Mouse (Mus musculus): ENCODE measurements around the gene Cd247. TPM values are rescaled to one million over a fixed set of nuclear protein-coding genes. Genes with fewer than 3 reads are reported as not detected.
A peak's percentile ranks its signal among the peaks of the same experiment; 100 is the strongest.

Gene Cd247
- polyA plus RNA-seq, 1 experiment from 2014 or later, result 1.5 TPM

DNA sequence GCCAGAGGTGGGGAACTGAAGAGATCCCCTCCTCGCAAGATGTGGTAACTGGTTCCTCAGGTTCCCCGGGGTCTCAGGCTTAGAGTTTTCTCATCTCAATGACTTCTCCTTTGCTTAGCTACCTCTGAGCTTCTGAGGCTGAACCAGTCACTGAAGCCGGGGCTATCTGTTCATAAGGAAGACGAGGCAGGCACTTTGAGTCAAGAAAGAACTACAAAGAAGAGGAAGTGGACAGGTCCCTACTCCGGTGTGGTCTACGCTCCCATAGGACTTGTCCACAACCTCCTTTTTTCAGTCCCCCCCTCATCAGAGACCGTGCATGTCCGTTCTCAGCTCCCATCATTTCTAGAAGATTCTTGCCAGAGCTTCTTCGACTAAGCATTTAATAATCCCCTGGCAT, 7.1 kb upstream of the Cd247 start:
- Histone ChIP-seq H3K9ac (no peak overlapping the region), H3K27me3 (peaks cover 57% of the 10 kb centered on the region), H3K9me3 (replicated peaks) (no peaks in the 10 kb centered on the region), H3K4me3 (no peak overlapping the region), H3K4me1 (peaks cover 13% of the 10 kb centered on the region), H3K36me3 (no peaks in the 10 kb centered on the region), H3K27ac (no peak overlapping the region), H3K4me2 (replicated peaks) (no peak overlapping the region)
- WGBS, result 83% methylated on average over 9 of the region's 9 CpGs
- no peak for ATAC-seq (ENCODE audit: low FRiP score)

DNA sequence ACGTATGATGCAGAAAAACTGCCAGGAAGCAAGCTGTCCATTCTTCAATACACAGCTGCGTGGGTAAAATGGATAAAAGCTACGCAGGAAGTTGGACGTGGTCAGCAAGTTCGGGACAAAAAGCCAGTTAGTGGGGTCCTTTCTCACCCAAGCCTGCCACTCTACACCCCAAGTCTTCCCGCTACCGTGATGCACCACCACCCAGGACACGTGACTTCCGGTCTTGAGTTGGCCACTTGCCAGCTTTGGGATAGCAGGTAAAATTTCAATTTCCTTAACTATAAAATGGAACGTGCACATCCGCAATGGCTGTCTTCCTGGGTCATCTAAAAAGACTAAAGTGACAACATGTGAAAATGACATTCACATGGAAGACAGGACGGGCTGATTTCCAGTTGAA, 6.6 kb upstream of the Cd247 start:
- Histone ChIP-seq H3K9me3 (replicated peaks) (no peaks in the 10 kb centered on the region), H3K36me3 (no peaks in the 10 kb centered on the region), H3K27ac (no peak overlapping the region), H3K4me3 (no peak overlapping the region), H3K27me3 (peaks cover 55% of the 10 kb centered on the region), H3K4me2 (replicated peaks) (no peak overlapping the region), H3K4me1 (peaks cover 15% of the 10 kb centered on the region), H3K9ac (no peak overlapping the region)
- 91% methylated on average over 12 of the region's 12 CpGs for WGBS
- ATAC-seq (ENCODE audit: low FRiP score), result no peak

DNA sequence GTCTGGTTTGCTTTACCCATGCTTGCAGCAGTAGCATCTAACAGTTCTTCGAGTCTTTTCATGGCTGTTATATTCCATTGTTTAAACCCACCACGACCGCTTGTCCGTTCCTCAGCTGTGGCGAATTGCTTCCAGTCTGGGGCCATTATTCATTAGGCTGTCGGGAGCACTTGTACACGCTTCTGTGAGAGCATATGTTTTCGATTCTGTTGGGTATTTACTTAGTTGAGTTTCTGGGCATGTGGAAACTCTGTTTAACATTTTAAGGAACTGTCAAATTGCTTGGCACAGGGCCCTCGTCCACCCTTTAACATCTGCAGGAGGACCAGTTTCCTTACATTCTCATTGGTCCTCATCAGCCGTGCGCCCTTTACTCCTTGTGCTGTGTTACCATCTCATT, 2.2 kb upstream of the Cd247 start:
- ATAC-seq (ENCODE audit: low FRiP score), result peak; percentile 79
- Histone ChIP-seq H3K27ac (no peak overlapping the region; the same call in 1 of the 2 replicates), H3K27me3 (peaks cover 58% of the 10 kb centered on the region), H3K9me3 (replicated peaks) (no peaks in the 10 kb centered on the region), H3K4me1 (peaks cover 4% of the 10 kb centered on the region; the same call in 1 of the 2 replicates), H3K9ac (no peak overlapping the region), H3K36me3 (no peaks in the 10 kb centered on the region), H3K4me2 (replicated peaks) (peak overlapping the region; percentile 7), H3K4me3 (no peak overlapping the region)
- 23% methylated on average over 11 of the region's 11 CpGs for WGBS

DNA sequence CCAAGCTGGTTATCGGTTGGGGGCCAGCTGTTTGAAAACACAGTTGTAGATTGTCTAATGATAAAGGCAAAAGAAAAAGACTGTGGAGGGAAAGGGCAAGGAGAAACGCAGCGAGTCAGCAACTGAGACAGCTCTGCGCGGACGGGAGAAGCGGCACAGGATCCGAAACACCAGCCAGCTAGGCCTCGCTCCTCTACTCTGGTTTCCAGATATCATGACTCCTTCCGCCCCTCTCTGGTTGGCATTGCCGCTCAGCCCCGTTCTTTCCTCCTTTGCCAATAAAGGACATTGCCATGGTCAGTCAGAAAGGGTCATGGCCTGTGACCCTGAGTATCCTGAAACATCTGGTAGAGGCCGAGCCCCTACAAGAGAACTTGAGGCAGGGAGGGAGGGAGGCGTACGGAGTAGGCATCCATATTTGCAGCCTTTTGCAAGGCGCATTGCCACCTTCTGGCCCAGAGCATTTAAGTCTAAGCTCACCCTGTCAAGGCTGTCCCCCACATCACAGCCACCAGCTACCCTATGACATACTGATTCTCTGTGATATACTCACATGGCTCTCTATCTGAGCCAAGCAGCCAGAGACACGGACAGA, 682 bp downstream of the Cd247 start:
- Histone ChIP-seq H3K9ac (no peak overlapping the region), H3K36me3 (no peaks in the 10 kb centered on the region), H3K4me2 (replicated peaks) (no peak overlapping the region), H3K27me3 (peaks cover 42% of the 10 kb centered on the region), H3K9me3 (replicated peaks) (no peaks in the 10 kb centered on the region), H3K4me1 (peaks cover 4% of the 10 kb centered on the region; the same call in 1 of the 2 replicates), H3K4me3 (no peak overlapping the region), H3K27ac (no peak overlapping the region)
- WGBS, result 74% methylated on average over 17 of the region's 17 CpGs
- ATAC-seq (ENCODE audit: low FRiP score), result no peak

DNA sequence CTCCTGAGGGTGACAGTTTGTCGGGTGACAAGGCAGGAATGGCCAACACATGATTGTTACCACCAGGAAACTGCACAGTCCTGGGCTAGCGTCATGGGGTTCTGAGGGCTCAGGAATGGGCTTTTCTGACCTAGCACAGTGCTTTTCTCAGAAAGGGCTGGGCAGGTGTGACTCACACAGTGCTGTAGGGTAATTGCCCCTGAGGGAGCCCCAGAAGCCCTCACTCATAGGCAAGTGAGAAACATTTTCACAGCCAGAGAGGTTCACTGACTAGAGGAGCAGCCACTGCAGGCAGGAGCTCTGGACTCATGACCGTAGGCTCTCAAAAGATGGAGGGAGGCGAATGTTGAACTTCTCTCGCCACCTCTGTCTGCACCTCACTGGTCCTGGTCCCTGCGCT, 1.5 kb downstream of the Cd247 start:
- H3K27ac ChIP-seq, result no peak overlapping the region
- no peak overlapping the region for H3K9ac ChIP-seq
- no peaks in the 10 kb centered on the region for H3K9me3 ChIP-seq (replicated peaks)
- H3K27me3 ChIP-seq, result peaks cover 41% of the 10 kb centered on the region
- peaks cover 4% of the 10 kb centered on the region; the same call in 1 of the 2 replicates for H3K4me1 ChIP-seq
- no peak overlapping the region for H3K4me2 ChIP-seq (replicated peaks)
- no peak overlapping the region for H3K4me3 ChIP-seq
- no peaks in the 10 kb centered on the region for H3K36me3 ChIP-seq
- 86% methylated on average over 6 of the region's 6 CpGs for WGBS
- ATAC-seq (ENCODE audit: low FRiP score), result no peak

DNA sequence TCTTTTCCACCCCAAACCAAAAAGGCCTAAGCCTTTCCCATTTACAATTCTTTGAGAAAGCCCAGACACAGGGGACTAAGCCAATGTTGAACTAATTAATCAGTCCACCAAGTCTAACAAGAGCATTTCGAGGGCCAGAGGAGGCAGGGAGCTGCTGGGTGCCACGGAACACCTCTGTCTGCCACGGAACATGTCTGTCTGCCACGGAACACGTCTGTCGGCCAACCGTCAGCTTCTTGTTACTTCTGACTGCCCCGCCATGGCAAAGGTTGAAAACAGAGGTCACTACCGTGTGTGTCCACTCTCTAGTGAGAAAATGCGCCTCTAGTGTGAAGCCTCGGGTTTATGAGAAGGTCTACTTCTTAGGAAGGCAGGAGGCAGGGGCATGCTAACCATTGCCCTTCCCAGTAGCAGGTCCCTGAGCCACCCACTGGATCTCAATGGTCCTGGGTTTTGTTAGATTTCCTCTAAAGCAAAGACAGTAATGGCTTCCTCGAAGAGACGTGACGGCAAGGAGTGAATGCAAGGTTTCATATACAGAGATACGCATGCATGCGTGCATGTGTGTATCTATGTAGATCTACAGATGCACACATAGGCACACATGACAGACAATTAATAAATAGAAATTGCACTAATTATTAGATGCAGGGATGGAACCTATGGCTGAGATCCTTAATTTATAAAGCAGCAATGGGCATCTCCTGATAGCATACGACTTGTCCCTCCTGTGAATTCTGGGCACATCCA, 2.2 kb downstream of the Cd247 start:
- H3K9ac ChIP-seq, result no peak overlapping the region
- H3K4me2 ChIP-seq (replicated peaks), result no peak overlapping the region
- H3K27ac ChIP-seq, result no peak overlapping the region
- no peaks in the 10 kb centered on the region for H3K9me3 ChIP-seq (replicated peaks)
- peaks cover 4% of the 10 kb centered on the region; the same call in 1 of the 2 replicates for H3K4me1 ChIP-seq
- no peaks in the 10 kb centered on the region for H3K36me3 ChIP-seq
- 91% methylated on average over 17 of the region's 17 CpGs for WGBS
- no peak overlapping the region for H3K4me3 ChIP-seq
- H3K27me3 ChIP-seq, result peaks cover 41% of the 10 kb centered on the region
- no peak for ATAC-seq (ENCODE audit: low FRiP score)

DNA sequence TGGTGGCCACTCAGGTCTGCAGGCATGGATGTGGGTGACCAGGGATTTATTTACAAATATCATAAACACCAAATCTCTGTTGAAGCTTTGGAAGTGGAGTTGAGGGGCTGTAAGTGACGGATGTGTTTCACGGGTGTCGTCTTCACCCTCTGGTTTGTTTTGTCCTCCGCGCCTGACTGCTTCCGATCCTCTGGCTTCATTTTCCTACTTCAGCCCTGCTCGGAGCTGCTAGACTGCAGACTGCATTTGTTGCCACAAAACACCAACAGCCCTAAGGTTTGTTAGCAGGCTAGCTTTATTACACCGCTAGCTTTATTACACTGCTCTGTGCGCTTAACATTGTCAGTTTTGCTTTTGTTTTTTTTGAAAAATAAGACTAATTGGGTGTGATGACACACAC, 2.9 kb downstream of the Cd247 start:
- 74% methylated on average over 9 of the region's 9 CpGs for WGBS
- no peaks in the 10 kb centered on the region for H3K9me3 ChIP-seq (replicated peaks)

DNA sequence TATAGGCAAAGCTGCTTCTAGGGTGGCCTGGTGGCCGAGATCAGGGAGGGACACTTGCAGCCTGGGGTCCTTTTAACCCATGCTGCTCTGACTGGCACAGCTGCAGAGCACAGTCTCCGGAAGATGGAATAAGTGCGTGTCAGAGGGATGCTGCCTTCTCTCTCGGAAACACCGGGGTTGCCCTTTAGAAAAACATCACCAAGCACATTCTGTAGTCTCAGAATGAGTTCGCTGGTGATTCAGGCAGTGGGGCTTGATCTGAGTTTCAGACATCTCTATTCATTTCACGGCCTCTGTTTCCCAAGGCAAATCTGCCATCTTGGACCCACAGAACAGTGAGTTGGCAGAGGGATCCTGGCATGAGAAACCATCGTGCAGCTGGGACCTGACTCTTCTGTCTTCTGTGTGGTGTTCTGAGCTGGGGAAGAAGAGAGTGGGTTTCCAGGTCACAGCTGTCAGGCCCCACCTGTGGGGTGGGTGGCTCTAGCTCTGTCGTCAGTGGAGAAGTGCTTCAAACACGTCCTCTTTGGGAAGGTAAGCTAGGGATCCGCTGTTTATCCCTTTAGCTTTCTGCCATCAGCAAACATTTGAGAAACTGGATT, 13.3 kb downstream of the Cd247 start:
- H3K9ac ChIP-seq, result no peak overlapping the region
- H3K27me3 ChIP-seq, result no peaks in the 10 kb centered on the region
- no peaks in the 10 kb centered on the region for H3K36me3 ChIP-seq
- WGBS, result 79% methylated on average over 11 of the region's 11 CpGs
- no peak for ATAC-seq (ENCODE audit: low FRiP score)
- H3K4me1 ChIP-seq, result no peaks in the 10 kb centered on the region
- no peak overlapping the region for H3K4me2 ChIP-seq (replicated peaks)
- H3K9me3 ChIP-seq (replicated peaks), result 0 out of 2 replicates have a peak, but pooled peaks cover 4% of the 10 kb centered on the region
- H3K27ac ChIP-seq, result no peak overlapping the region
- H3K4me3 ChIP-seq, result no peak overlapping the region

More for the DNA sequence above, 2.9 kb downstream of the Cd247 start:
- no peak overlapping the region for H3K4me3 ChIP-seq
- no peaks in the 10 kb centered on the region for H3K36me3 ChIP-seq
- H3K4me2 ChIP-seq (replicated peaks), result no peak overlapping the region
- peaks cover 41% of the 10 kb centered on the region for H3K27me3 ChIP-seq
- no peak overlapping the region for H3K9ac ChIP-seq
- ATAC-seq (ENCODE audit: low FRiP score), result no peak
- no peak overlapping the region for H3K27ac ChIP-seq
- peaks cover 2% of the 10 kb centered on the region; the same call in 1 of the 2 replicates for H3K4me1 ChIP-seq

DNA sequence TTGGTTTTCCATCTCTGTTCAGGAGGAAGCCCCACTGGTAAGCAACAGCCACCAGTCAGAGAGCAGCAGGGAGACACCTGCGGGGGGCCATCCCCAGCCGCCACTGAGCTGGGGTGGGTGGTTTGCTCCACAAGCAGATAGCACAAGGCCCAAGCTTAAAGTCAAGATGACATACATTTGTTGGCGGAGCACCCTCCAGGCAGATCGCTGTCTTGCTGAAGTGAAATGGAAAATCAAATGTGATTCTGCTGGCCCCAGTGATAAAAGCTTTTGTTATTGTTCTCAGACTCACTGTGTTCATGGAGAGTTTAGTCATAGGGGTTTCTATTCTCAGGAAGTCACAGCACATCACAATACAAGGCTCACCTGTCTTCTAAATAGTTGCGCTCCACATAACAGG, 14.6 kb downstream of the Cd247 start:
- no peak overlapping the region for H3K27ac ChIP-seq
- H3K4me1 ChIP-seq, result no peaks in the 10 kb centered on the region
- WGBS, result 85% methylated on average over 5 of the region's 5 CpGs
- H3K27me3 ChIP-seq, result peaks cover 5% of the 10 kb centered on the region; the same call in 1 of the 2 replicates
- no peaks in the 10 kb centered on the region for H3K36me3 ChIP-seq
- H3K4me3 ChIP-seq, result no peak overlapping the region
- no peak overlapping the region for H3K4me2 ChIP-seq (replicated peaks)
- ATAC-seq (ENCODE audit: low FRiP score), result no peak
- 0 out of 2 replicates have a peak, but pooled peaks cover 4% of the 10 kb centered on the region for H3K9me3 ChIP-seq (replicated peaks)
- no peak overlapping the region for H3K9ac ChIP-seq

DNA sequence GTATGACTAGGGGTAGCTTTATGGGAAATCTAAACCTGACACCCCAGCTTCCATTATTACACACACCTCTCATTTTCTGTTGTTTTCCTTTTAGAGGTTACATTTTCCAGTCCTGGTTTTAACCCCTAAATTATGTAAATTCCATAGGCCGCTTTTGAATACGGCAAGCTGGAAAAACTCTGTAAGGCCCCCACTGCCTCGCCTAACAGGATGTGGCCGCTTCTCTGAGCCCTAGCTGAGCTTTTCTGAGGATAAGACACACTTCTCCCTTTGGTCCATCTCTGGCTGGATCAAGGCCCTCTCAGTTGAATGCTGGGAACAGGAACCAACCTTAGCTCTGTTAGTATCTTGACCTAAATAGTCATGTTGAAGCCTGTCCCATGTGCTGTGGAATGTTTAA, 15.7 kb downstream of the Cd247 start:
- 0 out of 2 replicates have a peak, but pooled peaks cover 4% of the 10 kb centered on the region for H3K9me3 ChIP-seq (replicated peaks)
- no peak overlapping the region for H3K4me3 ChIP-seq
- ATAC-seq (ENCODE audit: low FRiP score), result no peak
- H3K9ac ChIP-seq, result no peak overlapping the region
- H3K27ac ChIP-seq, result no peak overlapping the region
- H3K4me2 ChIP-seq (replicated peaks), result no peak overlapping the region
- 96% methylated on average over 4 of the region's 4 CpGs for WGBS
- no peaks in the 10 kb centered on the region for H3K4me1 ChIP-seq
- peaks cover 8% of the 10 kb centered on the region; the same call in 1 of the 2 replicates for H3K27me3 ChIP-seq
- H3K36me3 ChIP-seq, result no peaks in the 10 kb centered on the region

DNA sequence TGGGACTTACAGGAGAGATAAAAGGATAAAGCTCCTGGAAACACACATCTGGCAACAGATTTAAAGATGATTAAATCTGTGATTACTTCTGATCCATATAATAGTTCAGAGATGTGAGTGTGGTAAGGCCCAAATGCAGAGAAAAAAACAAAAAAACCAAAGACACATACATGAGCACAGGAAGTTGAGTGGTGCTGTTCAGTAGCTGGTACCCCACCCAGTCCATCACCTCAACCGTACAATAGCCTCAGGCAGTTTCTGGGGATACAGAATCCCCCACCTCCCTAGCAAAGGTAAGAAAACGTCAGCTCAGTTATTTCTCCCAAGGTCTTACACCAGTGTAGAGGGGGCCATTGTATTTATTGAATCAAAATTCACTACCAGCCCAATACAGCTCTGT, 22.2 kb downstream of the Cd247 start:
- Histone ChIP-seq H3K9ac (no peak overlapping the region), H3K36me3 (no peaks in the 10 kb centered on the region), H3K4me2 (replicated peaks) (no peak overlapping the region), H3K4me3 (no peak overlapping the region), H3K27ac (no peak overlapping the region), H3K4me1 (peaks cover 24% of the 10 kb centered on the region), H3K9me3 (replicated peaks) (no peaks in the 10 kb centered on the region), H3K27me3 (peaks cover 31% of the 10 kb centered on the region)
- no peak for ATAC-seq (ENCODE audit: low FRiP score)
- WGBS, result 83% methylated on average over 2 of the region's 2 CpGs

DNA sequence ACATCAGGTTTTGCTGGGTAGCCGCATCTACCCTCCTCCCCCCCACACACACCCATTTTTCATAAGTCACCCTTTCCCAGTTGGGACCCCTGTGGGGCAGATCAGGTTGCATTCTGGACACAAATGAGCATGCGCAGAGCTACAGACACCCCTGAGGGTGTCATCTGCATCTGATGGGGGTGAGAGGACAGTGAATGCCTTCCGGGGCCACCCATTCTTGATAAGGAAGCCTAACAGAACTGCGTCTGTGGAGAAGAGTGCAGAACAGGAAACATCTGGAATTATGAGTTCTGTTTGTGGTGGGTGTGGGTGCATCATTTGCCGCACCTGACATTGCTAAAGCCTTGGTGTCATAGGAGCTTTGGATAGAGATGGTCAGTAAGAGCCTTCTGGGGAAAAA, 22.7 kb downstream of the Cd247 start:
- Histone ChIP-seq H3K4me1 (peaks cover 24% of the 10 kb centered on the region), H3K4me2 (replicated peaks) (no peak overlapping the region), H3K27me3 (peaks cover 34% of the 10 kb centered on the region), H3K27ac (no peak overlapping the region), H3K36me3 (no peaks in the 10 kb centered on the region), H3K4me3 (no peak overlapping the region), H3K9me3 (replicated peaks) (no peaks in the 10 kb centered on the region), H3K9ac (no peak overlapping the region)
- WGBS, result 88% methylated on average over 5 of the region's 5 CpGs
- no peak for ATAC-seq (ENCODE audit: low FRiP score)

Data from hindbrain, embryonic 12.5 days (tissue).